Mouse (Mus musculus) urinary bladder, postnatal 4 days (tissue): ENCODE measurements around the gene Ube2ql1.
A peak's percentile ranks its signal among the peaks of the same experiment; 100 is the strongest.

Experiments
- DNase-seq, 2 experiments: peaks; one replicate each; pipeline ENCODE4 v3.0.0; 2021 to 2022; ENCODE audit warnings: low spot score in 2 of 2

Ube2ql1 gene

DNA sequence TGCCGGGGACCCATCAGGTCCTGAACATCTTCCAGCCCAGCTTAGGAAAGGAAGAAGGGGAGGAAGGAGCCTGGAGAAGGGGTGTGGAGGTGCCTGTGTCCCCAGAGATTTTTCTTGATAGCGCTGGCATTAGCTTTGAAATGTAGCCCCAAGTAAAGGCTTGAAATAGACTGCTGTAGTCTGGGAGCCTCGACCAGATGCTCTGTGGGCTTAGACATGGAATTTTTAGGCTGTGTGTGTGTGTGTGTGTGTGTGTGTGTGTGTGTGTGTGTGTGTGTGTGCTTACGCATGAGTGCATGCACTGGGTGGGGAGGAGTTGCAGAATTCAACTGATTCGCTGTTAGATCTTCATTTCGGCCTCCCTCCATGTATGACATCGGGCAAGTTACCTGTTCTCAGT is 31.5 kb downstream of the Ube2ql1 start:
- no peak for DNase-seq

DNA sequence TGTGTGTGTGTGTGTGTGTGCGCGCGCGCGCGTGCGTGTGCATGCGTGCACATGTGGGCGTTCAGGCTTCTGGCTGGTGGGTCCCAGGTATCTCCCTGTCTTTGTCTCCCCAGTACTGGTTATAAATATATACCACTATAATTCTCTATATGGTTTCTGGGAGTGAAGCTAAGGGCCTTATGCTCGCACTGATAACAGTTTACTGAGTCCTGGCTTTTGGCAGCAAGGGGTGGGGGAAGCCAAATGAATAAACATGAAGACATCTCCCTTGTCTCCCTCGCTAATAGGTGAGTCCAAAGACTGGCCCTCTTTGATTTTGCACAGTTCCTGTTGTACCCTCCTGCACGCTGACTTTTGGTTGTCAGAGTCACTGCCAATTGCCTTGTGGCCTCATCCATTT is 32.2 kb downstream of the Ube2ql1 start:
- DNase-seq, result no peak

DNA sequence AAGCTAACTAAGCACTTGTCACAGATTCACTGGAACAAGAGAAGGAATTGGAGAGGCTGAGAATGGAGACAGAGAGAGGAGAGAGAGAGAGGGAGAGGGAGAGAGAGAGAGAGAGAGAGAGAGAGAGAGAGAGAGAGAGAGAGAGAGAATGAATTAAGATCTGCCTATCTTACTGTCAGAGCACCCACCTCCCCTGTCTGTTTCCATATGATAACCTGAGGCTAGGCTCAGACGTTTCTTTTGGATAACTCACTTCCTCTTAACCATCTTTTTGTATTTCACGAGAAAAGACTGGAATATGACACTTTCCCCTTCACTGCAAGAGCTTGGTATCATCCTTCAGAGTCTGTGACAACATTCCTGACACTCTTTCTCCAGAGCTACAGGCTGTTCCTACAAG is 32.8 kb downstream of the Ube2ql1 start:
- DNase-seq, result no peak

DNA sequence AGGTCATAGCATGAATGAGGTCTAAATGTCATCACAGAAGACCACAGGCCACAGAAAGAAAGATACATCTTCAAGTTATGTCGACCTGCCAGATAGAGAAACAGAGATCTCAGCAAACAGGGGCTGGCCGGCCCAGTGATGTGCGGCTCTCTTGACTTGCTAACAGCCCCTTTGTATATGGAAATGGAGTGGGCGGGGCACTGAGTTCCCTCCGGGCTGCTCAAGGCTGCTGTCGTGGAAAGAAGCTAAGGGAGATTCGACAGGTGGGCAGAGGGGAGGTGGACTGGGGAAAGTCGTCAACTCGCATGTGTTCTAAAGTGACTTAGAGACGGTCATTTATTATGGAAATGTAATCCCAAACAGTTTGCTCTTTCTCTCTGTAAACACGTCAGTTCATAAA is 36.2 kb downstream of the Ube2ql1 start:
- no peak for DNase-seq

DNA sequence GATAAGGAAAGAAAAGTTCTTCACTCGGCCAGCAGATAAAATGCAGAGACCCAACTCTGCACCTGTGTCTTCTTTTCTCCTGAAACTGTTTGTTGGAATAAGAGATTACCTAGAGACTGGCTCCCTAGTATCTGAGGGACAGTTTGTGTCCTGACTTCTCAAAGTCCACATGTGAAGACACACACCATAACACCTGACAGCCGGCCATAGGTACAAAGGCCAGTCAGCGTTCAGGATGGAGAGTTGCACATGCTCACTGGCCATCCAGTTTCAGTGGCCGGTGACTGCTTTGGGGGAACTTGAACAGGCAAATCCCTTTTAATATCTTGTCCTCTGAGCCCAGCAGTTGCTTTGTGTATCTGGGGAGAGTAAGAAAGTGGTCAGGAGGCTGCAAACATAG is 38.3 kb downstream of the Ube2ql1 start:
- DNase-seq, result no peak

DNA sequence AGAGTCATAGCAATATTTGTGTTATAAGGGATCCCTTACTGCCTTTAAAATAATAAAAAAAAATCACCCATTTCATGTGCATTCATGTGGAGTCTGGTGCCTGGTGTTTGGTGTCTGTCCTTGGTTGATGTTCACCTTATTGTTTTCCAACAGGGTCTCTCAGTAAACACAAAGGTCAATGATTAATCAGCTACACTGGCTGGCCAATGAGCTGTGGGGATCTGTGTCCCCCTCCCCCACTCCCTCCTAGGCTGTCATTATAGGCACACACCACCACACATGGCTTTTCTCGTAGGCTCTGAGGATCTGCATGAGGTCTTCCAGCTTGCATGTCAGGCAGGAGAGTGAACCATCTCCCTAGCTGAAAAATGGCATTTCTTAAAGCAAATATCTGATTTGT is 38.9 kb downstream of the Ube2ql1 start:
- DNase-seq, result no peak

DNA sequence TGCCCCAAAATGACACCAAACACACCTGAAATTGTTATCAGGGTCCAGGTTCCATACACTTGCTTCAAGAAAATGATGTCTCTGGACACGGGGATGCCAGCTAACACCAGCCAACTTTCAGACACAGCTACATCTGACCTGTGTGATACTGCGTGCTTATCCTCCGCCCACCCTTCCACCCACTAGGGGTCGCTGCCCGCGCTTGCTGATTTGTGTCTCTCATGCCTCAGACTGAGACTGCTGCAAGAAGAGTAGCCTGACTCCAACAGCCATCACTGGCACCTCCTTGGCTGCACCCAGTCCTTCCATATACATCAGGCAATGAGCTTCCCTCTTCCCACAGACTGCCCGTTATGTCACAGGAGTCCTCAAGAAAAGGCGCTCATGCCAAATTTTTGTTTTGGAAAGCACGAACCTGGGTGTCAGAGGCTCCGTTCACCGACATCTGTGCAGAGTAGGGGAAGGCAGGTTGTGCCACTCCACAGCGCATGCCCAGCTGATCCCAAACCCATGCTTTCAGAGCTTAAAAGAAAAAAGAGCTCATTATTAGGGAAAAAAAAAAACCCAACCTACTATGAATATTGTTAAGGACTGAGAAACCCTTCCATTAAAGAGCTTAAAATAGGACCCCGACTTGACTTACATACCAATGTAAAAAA is 43.2 kb downstream of the Ube2ql1 start:
- peak; percentile 25 to 71 for DNase-seq

DNA sequence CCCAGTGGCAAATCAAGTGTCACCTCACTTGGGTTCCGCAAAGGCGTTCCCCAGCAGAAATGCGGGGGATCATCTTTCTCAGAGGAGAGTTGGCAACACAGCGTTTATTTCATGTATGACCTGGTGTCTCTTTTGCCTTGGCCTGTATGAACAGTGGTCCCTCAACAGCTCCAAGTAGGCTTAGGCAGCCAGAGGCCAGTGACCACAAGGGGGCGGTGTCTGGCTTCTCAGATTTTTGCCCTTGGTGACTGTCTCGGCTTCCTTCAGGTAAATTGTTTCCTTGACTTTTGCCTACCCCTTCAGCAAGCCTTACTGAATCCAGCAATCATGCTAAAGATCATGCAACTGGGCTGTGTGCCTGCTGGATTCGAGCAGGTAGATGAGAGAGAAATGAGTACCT is 48.6 kb downstream of the Ube2ql1 start:
- DNase-seq, result peak; percentile 21 to 69

DNA sequence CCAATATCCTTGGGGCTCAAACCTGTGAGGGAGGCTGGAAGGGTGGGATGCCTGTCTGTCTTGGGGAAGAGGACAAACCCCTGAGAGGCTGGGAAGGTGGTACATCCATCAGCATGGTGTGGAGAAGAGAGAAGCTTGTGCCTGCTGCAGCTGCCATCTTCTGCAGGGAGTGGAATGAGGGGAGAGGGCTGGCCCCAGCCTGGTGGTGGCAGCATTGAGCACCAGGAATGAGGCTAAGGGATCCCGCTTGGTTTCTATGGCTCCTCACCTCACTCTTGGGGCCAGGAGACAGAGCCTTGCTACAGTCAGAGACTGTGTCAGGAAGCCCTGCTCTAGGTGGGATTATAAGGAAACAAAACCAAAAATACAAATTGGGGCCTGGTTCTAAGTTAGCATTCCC is 52.7 kb downstream of the Ube2ql1 start:
- no peak for DNase-seq

DNA sequence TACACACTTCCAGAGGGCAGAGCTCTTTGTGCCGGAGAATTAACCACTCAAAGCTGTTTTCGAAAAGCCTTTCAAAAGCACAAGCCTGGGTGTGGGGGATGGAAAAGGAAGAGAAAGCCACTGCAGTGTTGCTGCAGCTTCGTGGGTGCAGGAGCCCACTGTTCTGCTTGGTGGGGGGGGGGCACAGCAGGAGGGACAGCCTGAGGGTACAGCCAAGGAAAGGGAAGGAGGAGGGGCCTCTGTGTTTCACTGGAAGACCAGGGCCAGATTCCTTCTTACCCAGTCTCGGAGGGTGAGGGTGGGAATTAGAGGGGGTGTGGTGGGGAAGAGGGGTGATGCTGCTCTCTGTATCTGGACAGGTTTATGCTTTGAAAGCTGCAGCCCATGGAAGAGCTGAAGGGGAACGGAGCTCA is 54.3 kb downstream of the Ube2ql1 start:
- no peak for DNase-seq

DNA sequence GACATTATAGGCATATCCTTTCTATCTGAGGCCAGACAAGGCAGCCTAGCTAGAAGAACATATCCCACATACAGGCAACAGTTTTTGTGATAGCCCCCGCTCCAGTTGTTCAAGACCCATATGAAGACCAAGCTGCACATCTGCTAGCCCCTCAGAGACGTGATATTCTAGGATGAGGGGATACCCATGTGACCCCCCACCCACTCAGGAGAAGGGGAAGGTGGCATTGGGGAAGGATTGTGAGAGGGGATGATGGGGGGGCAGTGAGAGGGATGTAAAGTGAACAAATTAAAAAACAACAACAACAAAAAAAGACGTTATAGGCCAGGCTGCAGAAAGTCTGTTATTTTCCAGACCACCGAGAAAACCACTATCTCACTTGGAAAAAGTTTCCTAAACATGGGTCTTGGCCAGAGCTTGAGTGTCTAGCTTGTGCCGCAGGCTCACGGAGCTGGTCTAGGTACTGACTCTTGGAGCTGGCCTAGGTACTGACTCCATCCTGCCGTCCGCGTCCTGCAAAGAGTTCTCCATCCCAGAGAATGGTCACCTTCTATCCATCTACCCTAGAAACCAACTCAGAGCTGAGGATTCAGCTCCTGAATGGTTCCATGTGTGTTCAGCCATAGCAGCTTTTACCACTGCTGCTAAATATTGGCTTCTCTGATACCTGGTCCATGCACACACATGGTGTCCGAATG is 65.6 kb downstream of the Ube2ql1 start:
- peak in 1 of 2 experiments; percentile 5 for DNase-seq

DNA sequence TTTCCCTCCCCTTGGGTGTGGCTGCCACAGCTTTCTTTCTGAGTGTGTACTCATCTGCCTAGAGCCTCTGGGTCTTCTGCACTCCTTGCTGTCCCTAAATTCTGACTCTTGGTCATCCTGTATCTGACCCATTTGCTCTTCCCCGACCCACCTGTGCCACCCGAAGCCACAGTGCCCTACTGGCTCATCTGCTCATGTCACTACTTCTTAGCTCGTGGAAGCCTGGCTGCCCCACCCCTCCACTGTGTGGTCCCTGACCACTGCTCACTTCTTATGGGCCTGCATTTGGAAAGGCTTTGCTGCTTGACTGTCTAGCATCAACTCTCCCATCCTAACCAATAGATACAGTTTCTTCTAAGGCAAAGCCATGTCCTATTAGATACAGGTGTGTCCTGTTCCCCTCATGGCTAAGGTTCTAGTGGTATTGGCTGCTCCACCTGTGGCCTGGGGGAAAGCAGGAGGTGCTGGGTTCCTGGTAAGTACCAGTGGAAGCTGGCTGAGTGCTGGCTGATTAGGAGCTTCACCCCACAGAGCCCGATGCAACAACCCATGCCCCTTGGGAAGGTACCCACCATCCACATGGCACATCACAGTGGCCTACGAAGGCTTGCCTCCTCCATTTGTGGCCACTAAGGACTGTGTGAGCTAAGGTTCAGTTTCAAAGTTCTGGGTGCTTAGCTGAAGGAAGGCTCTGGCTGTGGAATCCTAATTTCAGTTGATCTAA is 66.3 kb downstream of the Ube2ql1 start:
- peak; percentile 11 to 54 for DNase-seq

DNA sequence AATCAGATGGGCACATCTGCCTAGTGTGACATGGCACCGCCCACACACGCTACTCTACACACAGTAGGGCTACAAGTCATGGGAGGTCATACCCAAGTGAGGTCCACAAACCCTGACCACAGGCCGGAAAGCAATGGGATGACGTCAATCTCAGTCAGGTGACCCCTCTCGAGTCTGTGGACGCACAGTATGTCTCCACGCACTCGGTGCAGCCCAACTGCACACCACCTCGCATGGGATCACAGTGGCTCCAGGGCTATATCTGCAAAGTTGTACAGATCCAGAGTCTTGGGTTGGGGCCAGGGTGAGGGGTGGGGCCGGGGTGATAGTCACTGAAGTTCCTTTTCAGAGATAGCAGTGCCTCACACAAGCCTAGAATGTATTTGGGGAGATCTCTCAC is 67.1 kb downstream of the Ube2ql1 start:
- peak; percentile 13 to 57 for DNase-seq

DNA sequence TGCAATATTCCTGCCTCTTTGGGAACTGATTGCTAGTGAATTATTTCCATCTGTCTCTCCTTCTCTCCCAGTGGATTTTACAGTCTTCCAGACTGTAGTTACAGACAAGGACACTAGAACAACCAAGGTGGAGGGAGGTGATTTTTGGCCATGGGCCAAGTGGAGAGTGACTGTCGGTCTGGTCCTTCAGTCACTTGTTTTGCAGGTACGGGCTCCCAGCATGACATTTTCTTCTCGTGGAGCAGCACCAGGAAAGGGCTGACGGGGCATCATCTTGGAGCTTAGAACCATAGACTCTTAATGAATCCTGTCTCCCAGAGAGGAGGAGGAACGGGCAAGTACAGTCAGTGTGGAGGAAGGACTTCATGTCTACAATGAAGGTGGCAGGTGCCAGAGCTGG is 67.6 kb downstream of the Ube2ql1 start:
- peak; percentile 11 to 57 for DNase-seq

DNA sequence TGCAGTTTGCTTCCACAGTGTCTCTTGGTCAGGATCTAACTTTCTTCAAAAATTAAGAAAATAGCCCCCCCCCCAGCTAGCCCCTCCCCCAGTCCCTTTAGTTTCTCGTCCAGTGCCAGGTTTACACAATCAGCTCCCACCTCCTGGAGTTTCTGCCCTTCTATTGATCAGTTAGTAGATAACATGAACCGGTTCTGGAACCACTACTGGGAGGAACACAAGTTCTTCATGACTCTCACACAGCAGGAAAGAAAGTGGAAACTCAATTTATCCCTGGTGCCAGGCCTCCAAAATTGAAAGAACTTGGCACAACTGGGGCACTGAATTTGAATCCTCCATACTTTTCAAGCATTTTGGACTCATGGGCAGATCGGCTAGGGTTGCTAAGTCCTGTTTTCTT is 85.2 kb downstream of the Ube2ql1 start:
- DNase-seq, result peak in 1 of 2 experiments; percentile 5
